Mouse (Mus musculus): ENCODE results near the gene Fign. TPM values are rescaled to one million over a fixed set of nuclear protein-coding genes. Genes with fewer than 3 reads are reported as not detected.

Gene Fign
- not detected in 4 replicates for total RNA-seq (2023)

GRCm38 (mm10) chr2:64097937-64098617, at the start of gene Fign:
TSS of gene Fign (minus strand) at chr2:64098038.

All from B cell, adult 62 days (primary cell).